Mouse (Mus musculus): ENCODE measurements around the gene Gm28048. TPM values are rescaled to one million over a fixed set of nuclear protein-coding genes. Genes with fewer than 3 reads are reported as not detected.

Gene Gm28048
- polyA plus RNA-seq, 1 experiment from 2014 or later = 34.8 TPM

DNA sequence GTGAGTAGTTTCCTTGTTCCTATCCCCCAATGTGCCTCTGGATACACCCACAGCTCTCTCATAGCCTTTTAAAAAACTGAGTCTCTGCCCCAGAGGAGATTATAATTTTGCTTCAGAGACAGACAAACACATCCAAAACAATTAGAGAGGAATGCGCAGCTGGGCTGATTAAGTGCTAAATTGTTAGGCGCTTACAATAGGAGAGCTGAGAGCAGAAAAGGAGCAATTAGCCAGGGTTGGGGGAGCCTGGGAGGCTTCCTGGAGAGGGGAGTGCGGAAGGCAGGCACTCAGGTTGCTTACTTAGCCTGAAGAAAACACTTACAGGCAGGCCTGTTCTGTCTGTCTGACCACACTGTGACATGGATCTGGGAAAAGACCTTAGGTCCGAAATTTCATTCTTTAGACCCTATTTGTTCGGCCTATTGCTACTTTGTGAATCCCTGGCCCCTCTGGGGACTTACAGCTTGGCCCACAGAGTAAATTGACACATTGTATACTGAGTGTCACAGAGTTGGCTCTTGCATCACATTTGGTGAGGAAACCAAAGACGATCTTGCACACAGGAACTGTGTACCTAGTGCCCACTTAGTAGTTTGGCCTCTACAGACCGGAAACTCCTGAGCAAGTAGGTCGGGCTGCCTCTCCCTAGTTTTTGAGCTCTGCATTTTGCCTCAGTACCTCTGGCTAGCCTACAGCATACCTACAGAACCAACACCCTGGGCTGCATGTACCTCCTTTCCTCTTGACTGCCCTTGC lies 117.4 kb downstream of the Gm28048 start:
- Histone ChIP-seq H3K4me3 (replicated peaks; ENCODE audit: low read depth, low read length) (no peak overlapping the region), H3K27me3 (ENCODE audit: insufficient read depth, low read length) (no peaks in the 10 kb centered on the region), H3K4me1 (replicated peaks; ENCODE audit: insufficient read depth, low read length) (0 out of 2 replicates have a peak, but pooled peaks cover 4% of the 10 kb centered on the region), H3K9me3 (replicated peaks; ENCODE audit: low read length) (no peaks in the 10 kb centered on the region), H3K9ac (ENCODE audit: low read depth, low read length) (no peak overlapping the region), H3K36me3 (ENCODE audit: insufficient read depth, low read length) (no peaks in the 10 kb centered on the region), H3K4me2 (ENCODE audit: low read length) (no peak overlapping the region), H3K27ac (no peak overlapping the region)
- no peak for TF ChIP-seq CTCF (IDR thresholded peaks at IDR 0.05; ENCODE audit: low read depth)
- ATAC-seq (replicated peaks; ENCODE audit: low FRiP score, low read depth) (no peak), DNase-seq (ENCODE audit: low spot score) (no peak)
- 68% methylated on average over 8 of the region's 8 CpGs for WGBS

DNA sequence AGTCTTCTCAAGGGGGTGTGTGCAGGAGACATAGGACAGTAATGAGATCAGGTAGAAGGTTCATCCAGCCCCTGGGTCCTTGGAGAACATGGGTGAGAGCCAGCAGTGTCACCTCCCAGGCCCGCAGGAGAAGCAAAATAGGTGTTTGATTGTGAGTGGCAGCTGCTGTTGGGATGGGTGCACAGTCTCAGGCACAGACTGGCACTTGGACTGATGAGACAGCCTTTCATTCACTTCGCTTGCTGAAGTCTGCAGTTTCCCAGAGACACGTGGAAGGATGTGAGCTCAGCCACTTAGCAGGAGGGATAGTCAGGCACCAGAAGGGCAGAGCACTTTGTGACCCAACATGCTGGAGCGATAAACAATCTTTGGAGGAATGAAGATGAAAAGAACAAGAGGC lies 118.3 kb downstream of the Gm28048 start:
- Histone ChIP-seq H3K4me1 (replicated peaks; ENCODE audit: insufficient read depth, low read length) (0 out of 2 replicates have a peak, but pooled peaks cover 4% of the 10 kb centered on the region), H3K4me2 (ENCODE audit: low read length) (no peak overlapping the region), H3K4me3 (replicated peaks; ENCODE audit: low read depth, low read length) (no peak overlapping the region), H3K9me3 (replicated peaks; ENCODE audit: low read length) (no peaks in the 10 kb centered on the region), H3K27me3 (ENCODE audit: insufficient read depth, low read length) (no peaks in the 10 kb centered on the region), H3K36me3 (ENCODE audit: insufficient read depth, low read length) (no peaks in the 10 kb centered on the region), H3K9ac (ENCODE audit: low read depth, low read length) (no peak overlapping the region), H3K27ac (no peak overlapping the region)
- no peak for TF ChIP-seq CTCF (IDR thresholded peaks at IDR 0.05; ENCODE audit: low read depth)
- no peak for DNase-seq (ENCODE audit: low spot score)
- WGBS = 63% methylated on average over 4 of the region's 4 CpGs
- ATAC-seq (replicated peaks; ENCODE audit: low FRiP score, low read depth) = no peak

DNA sequence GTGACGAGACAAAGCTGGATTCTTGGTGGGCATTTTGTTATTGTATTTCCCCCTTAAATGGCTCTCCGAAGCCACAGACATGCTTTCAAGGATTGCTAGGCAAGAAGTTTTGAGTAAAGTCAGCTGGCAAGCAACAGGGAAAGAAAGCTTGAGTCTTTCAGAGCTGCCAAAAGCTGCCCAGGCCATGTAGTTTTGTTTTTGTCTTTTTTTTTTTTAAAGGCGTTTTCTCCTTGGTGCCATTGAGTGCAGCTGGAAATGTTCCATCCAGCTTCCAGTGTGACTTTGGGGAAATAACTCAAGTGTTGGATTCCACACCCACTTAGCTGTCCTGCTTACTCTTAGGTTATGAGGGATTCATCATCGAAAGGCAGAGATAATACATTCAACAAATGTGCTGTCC lies 120.6 kb downstream of the Gm28048 start:
- H3K27ac ChIP-seq = no peak overlapping the region
- H3K27me3 ChIP-seq (ENCODE audit: insufficient read depth, low read length) = no peaks in the 10 kb centered on the region
- no peak for ATAC-seq (replicated peaks; ENCODE audit: low FRiP score, low read depth)
- 60% methylated on average over 4 of the region's 4 CpGs for WGBS
- DNase-seq (ENCODE audit: low spot score) = no peak
- no peak overlapping the region for H3K4me3 ChIP-seq (replicated peaks; ENCODE audit: low read depth, low read length)
- peaks cover 4% of the 10 kb centered on the region; the same call in 1 of the 2 replicates for H3K4me1 ChIP-seq (replicated peaks; ENCODE audit: insufficient read depth, low read length)
- H3K9me3 ChIP-seq (replicated peaks; ENCODE audit: low read length) = no peaks in the 10 kb centered on the region
- H3K9ac ChIP-seq (ENCODE audit: low read depth, low read length) = no peak overlapping the region
- 0 out of 2 replicates have a peak overlapping the region, but pooled peaks have one; percentile 98 for H3K4me2 ChIP-seq (ENCODE audit: low read length)
- no peaks in the 10 kb centered on the region for H3K36me3 ChIP-seq (ENCODE audit: insufficient read depth, low read length)
- TF ChIP-seq CTCF (IDR thresholded peaks at IDR 0.05; ENCODE audit: low read depth) = no peak

DNA sequence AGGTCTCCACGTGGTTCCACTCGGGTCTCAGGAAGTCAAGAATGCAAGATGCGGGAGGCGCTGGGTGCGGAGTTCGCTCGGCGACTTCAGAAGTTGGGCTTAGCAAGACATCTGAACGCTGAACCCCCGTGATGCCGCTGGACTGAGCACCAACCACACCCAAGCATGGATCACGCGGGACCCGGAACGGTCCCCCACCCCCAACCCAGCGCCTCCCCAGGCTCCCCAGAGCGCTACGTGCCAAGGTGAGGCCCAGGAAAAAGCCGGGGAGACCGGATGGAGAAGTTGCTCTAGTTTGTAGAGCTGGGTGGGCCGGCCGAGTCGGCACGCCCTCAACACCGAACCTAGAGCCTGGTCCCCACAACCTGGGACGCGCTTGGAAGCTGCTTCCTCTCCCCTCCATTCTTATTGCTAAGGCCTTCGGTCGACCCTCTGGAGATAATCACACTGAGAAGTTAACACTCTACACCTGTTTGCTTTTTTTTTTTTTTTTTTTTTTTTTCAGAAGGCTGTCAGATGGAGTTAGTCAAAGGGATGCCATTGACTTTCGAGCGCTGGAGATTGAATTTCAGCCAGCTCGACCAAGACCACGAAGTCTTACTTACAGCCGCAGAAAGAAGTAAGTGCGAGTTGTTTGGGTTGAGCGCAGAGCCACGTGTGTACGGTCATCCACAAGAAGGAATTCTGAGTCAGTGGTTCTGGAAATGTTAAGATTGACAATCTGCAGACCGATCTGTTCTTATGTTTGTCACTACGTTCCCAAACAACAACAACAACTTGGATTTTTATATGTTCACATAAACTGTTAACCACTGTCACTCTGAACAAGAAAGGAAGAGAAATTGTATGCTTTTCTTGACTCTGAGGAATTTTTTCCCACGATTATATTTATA lies 121.3 kb downstream of the Gm28048 start, which contains the start of gene B3gnt2:
B3gnt2 (minus strand) TSS at position 627 of the 893 bp plus-strand sequence.
- Histone ChIP-seq H3K36me3 (ENCODE audit: insufficient read depth, low read length) (no peaks in the 10 kb centered on the region), H3K9ac (ENCODE audit: low read depth, low read length) (peak within 1 kb of the TSS; percentile 91), H3K4me3 (replicated peaks; ENCODE audit: low read depth, low read length) (peak within 1 kb of the TSS; percentile 87), H3K4me1 (replicated peaks; ENCODE audit: insufficient read depth, low read length) (peaks cover 4% of the 10 kb centered on the region; the same call in 1 of the 2 replicates), H3K4me2 (ENCODE audit: low read length) (peak within 1 kb of the TSS; percentile 98), H3K27me3 (ENCODE audit: insufficient read depth, low read length) (no peaks in the 10 kb centered on the region), H3K27ac (peak within 1 kb of the TSS; percentile 90), H3K9me3 (replicated peaks; ENCODE audit: low read length) (no peaks in the 10 kb centered on the region)
- no peak for TF ChIP-seq CTCF (IDR thresholded peaks at IDR 0.05; ENCODE audit: low read depth)
- ATAC-seq (replicated peaks; ENCODE audit: low FRiP score, low read depth) = no peak; the same call in 1 of the 2 replicates
- 6% methylated on average over 40 of the region's 41 CpGs for WGBS
- peak; percentile 49 for DNase-seq (ENCODE audit: low spot score)

DNA sequence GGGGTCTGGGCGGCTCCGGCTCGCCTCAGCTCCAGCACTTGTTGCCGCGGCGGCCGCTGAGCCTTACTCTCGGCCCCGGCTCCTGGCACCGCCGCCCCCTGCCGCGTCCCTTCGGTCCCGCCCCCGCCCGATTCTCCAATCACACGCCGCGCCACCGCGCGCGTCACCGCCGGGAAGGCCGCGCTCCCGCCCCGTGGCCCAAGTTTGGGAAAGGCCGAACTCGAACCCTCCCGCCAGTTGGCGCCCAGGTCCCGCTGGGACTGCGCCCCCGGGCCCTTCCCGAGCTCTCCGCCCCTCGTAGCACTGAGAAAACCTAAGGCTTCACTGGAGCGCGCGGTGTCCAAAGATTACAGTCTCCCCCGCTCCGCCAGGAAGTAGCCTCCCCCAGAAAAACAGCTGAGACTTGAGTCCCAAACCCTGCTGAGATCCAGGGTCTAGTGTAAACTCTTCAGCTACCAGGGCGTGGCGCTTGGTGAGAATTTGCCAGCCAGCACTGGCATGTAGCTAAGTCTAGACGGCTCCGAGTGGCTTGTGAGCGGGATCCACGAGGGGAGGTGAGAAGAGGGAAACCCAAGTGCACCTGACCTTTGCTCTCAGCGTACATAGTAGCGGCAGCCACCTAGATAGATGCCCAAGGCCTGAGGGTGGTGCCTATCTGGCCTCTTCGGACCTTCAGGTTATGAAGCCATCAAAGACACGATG lies 122.1 kb downstream of the Gm28048 start:
- Histone ChIP-seq H3K4me1 (replicated peaks; ENCODE audit: insufficient read depth, low read length) (peaks cover 4% of the 10 kb centered on the region; the same call in 1 of the 2 replicates), H3K36me3 (ENCODE audit: insufficient read depth, low read length) (no peaks in the 10 kb centered on the region), H3K4me2 (ENCODE audit: low read length) (peak overlapping the region; percentile 98), H3K27me3 (ENCODE audit: insufficient read depth, low read length) (no peaks in the 10 kb centered on the region), H3K9me3 (replicated peaks; ENCODE audit: low read length) (no peaks in the 10 kb centered on the region), H3K27ac (peak overlapping the region; percentile 90), H3K4me3 (replicated peaks; ENCODE audit: low read depth, low read length) (peak overlapping the region; percentile 87), H3K9ac (ENCODE audit: low read depth, low read length) (peak overlapping the region; percentile 91)
- TF ChIP-seq CTCF (IDR thresholded peaks at IDR 0.05; ENCODE audit: low read depth) = peak; percentile 41
- under 1% methylated on average over 50 of the region's 55 CpGs for WGBS
- ATAC-seq (replicated peaks; ENCODE audit: low FRiP score, low read depth) = peak; percentile 92
- DNase-seq (ENCODE audit: low spot score) = peak; percentile 89

DNA sequence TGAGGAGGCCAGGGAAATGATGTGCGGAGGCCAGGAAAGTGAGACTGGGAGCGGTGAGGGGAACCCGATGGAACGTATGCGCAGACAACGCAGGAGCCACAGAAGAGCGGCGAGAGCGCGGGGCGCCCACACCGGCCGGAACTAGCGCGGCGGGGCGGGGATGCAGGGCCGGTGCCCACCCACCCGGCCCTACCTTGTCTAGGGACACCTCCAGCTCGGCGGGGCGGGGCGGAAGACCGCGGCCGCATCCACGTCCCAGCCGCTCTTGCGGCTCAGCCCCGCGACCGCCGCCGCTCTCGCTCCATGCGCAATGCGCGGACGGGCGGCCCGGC lies 122.6 kb downstream of the Gm28048 start:
- H3K27me3 ChIP-seq (ENCODE audit: insufficient read depth, low read length) = no peaks in the 10 kb centered on the region
- H3K27ac ChIP-seq = peak overlapping the region; percentile 90
- H3K4me3 ChIP-seq (replicated peaks; ENCODE audit: low read depth, low read length) = peak overlapping the region; percentile 87
- H3K36me3 ChIP-seq (ENCODE audit: insufficient read depth, low read length) = no peaks in the 10 kb centered on the region
- ATAC-seq (replicated peaks; ENCODE audit: low FRiP score, low read depth) = peak; percentile 66
- WGBS = 0% methylated on average over 13 of the region's 41 CpGs
- peak overlapping the region; percentile 98 for H3K4me2 ChIP-seq (ENCODE audit: low read length)
- H3K9ac ChIP-seq (ENCODE audit: low read depth, low read length) = peak overlapping the region; percentile 91
- peaks cover 4% of the 10 kb centered on the region; the same call in 1 of the 2 replicates for H3K4me1 ChIP-seq (replicated peaks; ENCODE audit: insufficient read depth, low read length)
- no peaks in the 10 kb centered on the region for H3K9me3 ChIP-seq (replicated peaks; ENCODE audit: low read length)
- no peak for TF ChIP-seq CTCF (IDR thresholded peaks at IDR 0.05; ENCODE audit: low read depth)
- peak; percentile 42 for DNase-seq (ENCODE audit: low spot score)
